ENCODE assay signal across 8 mouse cellular contexts in genomic region chr3:148729242-148729680, GRCm38 (mm10).
DNase-seq lines count a peak whose midpoint lies in the region; ATAC-seq lines count a peak whose summit lies in the region.

No protein-coding gene starts in this region.

- no peak overlapping the region for H3K4me2 ChIP-seq in kidney, embryonic 15.5 days

- no peaks in the 10 kb centered on the region for H3K36me3 ChIP-seq in kidney, embryonic 15.5 days

- 26% methylated on average over 7 of the region's 7 CpGs for WGBS in kidney, embryonic 15.5 days

- no peaks in the 10 kb centered on the region for H3K27me3 ChIP-seq in kidney, embryonic 15.5 days

- peaks cover 25% of the 10 kb centered on the region for H3K4me1 ChIP-seq in kidney, embryonic 15.5 days

- peak; percentile 5 to 7 for DNase-seq in cerebellum, postnatal 25 days
- peak; percentile 27 for DNase-seq in CD4-positive helper T cell, adult 2 months (ENCODE audit: low read depth, low spot score)
- peak; percentile 6 to 14 for DNase-seq in thymus, postnatal 36 days
- DNase-seq in left cerebral cortex, adult 11 months (ENCODE audit: low spot score): no peak
- no peak for DNase-seq in layer of hippocampus, adult 9-10 months (ENCODE audit: low spot score)

- H3K27ac ChIP-seq in kidney, embryonic 15.5 days: 0 out of 2 replicates have a peak overlapping the region, but pooled peaks have one; percentile 10

- H3K4me3 ChIP-seq in kidney, embryonic 15.5 days (replicated peaks): no peak overlapping the region

- no peak overlapping the region for H3K9ac ChIP-seq in kidney, embryonic 15.5 days

- no peak for ATAC-seq in cerebellum, adult (ENCODE audit: insufficient number of reproducible peaks, low FRiP score, low TSS enrichment)
- ATAC-seq in kidney, embryonic 15.5 days (replicated peaks; ENCODE audit: low FRiP score): peak; percentile 87
- ATAC-seq in megakaryocyte, adult 5-6 weeks (ENCODE audit: poor library complexity, severe bottlenecking): peak; percentile 70

- H3K9me3 ChIP-seq in kidney, embryonic 15.5 days (replicated peaks): no peaks in the 10 kb centered on the region

Comparison
In these comparisons a context has a peak if more than half of its experiments do, and no peak if none do; other contexts are left out.
1. DNase-seq: peak in cerebellum, postnatal 25 days (2 of 2), CD4-positive helper T cell, adult 2 months (single experiment) and thymus, postnatal 36 days (2 of 2); none in left cerebral cortex, adult 11 months (single experiment) and layer of hippocampus, adult 9-10 months (single experiment).